13 mouse cellular contexts compared by ENCODE assay signal in the genomic region with DNA sequence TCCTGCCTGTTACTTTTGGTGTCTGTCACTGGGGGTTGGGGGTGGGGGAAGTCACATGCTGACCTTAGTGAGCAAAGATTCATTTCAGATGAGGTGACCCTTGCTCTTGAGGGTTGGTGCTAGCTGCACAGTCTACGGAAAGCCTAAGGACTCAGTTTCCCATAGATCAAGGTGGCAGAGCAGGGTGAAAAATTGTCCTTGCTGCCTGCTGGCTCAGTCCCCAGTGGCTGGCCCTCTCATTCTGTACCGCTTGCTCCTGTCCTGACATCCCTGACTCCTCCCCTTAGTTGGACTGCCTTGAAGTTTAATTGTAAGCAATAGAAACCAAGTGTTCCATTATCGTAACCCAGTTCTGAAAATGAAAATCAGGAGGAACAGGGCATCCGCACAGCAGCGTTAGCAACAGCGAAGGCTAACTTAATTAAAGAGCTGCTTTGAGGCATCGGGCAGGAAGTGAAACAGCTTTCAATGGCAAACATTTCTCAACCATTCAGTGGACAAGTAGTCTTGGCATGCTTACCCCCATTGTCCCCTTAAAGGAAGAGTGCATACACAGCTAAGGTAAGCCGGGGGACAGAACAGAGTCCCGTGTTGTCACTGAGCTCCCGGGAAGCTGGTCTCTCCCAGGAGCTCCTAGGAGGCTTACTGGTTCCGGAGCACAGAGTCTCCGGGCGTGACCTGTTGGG.
DNase-seq lines count a peak whose midpoint lies in the region; ATAC-seq and TF ChIP-seq lines count a peak whose summit lies in the region.
"Had no signal": no experiment of that assay in that cellular context is flagged by ENCODE, and none has a peak within 500 bp of the region (broad histone marks: within the 10 kb centered on the region; RNA-seq: fewer than 3 reads in every experiment).

No protein-coding gene starts in this region.

- H3K36me3 ChIP-seq in liver, adult 2 months (ENCODE audit: control insufficient read depth, insufficient read depth, low read length) = no peaks in the 10 kb centered on the region
- H3K36me3 ChIP-seq in stomach, embryonic 16.5 days (ENCODE audit: control insufficient read depth, insufficient read depth, low read length) = no peaks in the 10 kb centered on the region
- H3K36me3 ChIP-seq: liver, embryonic 13.5 days had no signal

- peaks cover 15% of the 10 kb centered on the region for H3K4me1 ChIP-seq in liver, adult 2 months (ENCODE audit: control insufficient read depth, insufficient read depth, low read length)
- H3K4me1 ChIP-seq in stomach, embryonic 16.5 days (ENCODE audit: control insufficient read depth, insufficient read depth, low read length) = 0 out of 2 replicates have a peak, but pooled peaks cover 2% of the 10 kb centered on the region

- H3K9me3 ChIP-seq in stomach, embryonic 16.5 days (replicated peaks; ENCODE audit: control insufficient read depth, low read length) = no peaks in the 10 kb centered on the region

- no peaks in the 10 kb centered on the region for H3K79me2 ChIP-seq in liver, adult 2 months (ENCODE audit: control insufficient read depth, insufficient read depth, low read length)

- peak overlapping the region; percentile 37 for H3K27ac ChIP-seq in liver, adult 2 months (replicated peaks; ENCODE audit: insufficient read depth, low read depth, low read length)
- no peak overlapping the region for H3K27ac ChIP-seq in stomach, embryonic 16.5 days (ENCODE audit: low read length)
- H3K27ac ChIP-seq: forebrain, embryonic 13.5 days; liver, embryonic 13.5 days had no signal

- H3K4me2 ChIP-seq in stomach, embryonic 16.5 days (ENCODE audit: low read depth, low read length) = no peak overlapping the region
- H3K4me2 ChIP-seq: forebrain, embryonic 13.5 days; liver, embryonic 13.5 days had no signal

- no peak for TF ChIP-seq POLR2A in liver, adult 2 months (IDR thresholded peaks at IDR 0.05; ENCODE audit: extremely low read depth, insufficient read depth, low read length)

- H3K9ac ChIP-seq in liver, adult 2 months (ENCODE audit: low read depth, low read length) = no peak overlapping the region; the same call in 1 of the 2 replicates
- no peak overlapping the region for H3K9ac ChIP-seq in stomach, embryonic 16.5 days (ENCODE audit: low read length)
- H3K9ac ChIP-seq: forebrain, embryonic 13.5 days; liver, embryonic 13.5 days had no signal

- no peak overlapping the region; the same call in 1 of the 2 replicates for H3K4me3 ChIP-seq in liver, adult 2 months (ENCODE audit: insufficient read depth, low read depth, low read length)
- H3K4me3 ChIP-seq in stomach, embryonic 16.5 days (replicated peaks; ENCODE audit: low read length) = no peak overlapping the region
- H3K4me3 ChIP-seq: forebrain, embryonic 13.5 days; liver, embryonic 13.5 days; myocyte had no signal

- H3K27me3 ChIP-seq in liver, adult 2 months (ENCODE audit: control insufficient read depth, insufficient read depth, low read length) = no peaks in the 10 kb centered on the region
- H3K27me3 ChIP-seq in stomach, embryonic 16.5 days (ENCODE audit: control insufficient read depth, insufficient read depth, low read length) = no peaks in the 10 kb centered on the region
- H3K27me3 ChIP-seq: forebrain, embryonic 13.5 days; liver, embryonic 13.5 days had no signal

- WGBS in liver, adult 2 months = 41% methylated on average over 13 of the region's 13 CpGs
- WGBS in stomach, embryonic 16.5 days = 67% methylated on average over 13 of the region's 13 CpGs

- DNase-seq in adrenal gland, adult (ENCODE audit: inconsistent age in 2 of 2, low spot score in 1 of 2) = peak; percentile 45 to 74
- no peak for DNase-seq in adrenal gland, postnatal 25 days
- DNase-seq in liver, adult 2 months (ENCODE audit: extremely low read depth, low read depth, low spot score) = peak; percentile 77
- no peak for DNase-seq in liver
- DNase-seq in lung, adult 18-20 months = peak; percentile 10 to 58
- no peak for DNase-seq in ovary, postnatal 36 days (ENCODE audit: low spot score)
- DNase-seq: cerebellum, postnatal 25 days; liver, embryonic 13.5 days; thymus, postnatal 36 days had no signal

- no peak for TF ChIP-seq CTCF in liver, adult 2 months (IDR thresholded peaks at IDR 0.05; ENCODE audit: low read depth, low read length)

- ATAC-seq in stomach, embryonic 16.5 days (ENCODE audit: insufficient read depth, low FRiP score) = peak; percentile 43
- no peak for ATAC-seq in CD4-positive, CD25-positive, alpha-beta regulatory T cell, adult 4 months
- ATAC-seq: forebrain, embryonic 13.5 days had no signal

Comparison
In these comparisons a context has a peak if more than half of its experiments do, and no peak if none do; other contexts are left out.
1. DNase-seq: peak in adrenal gland, adult (2 of 2), liver, adult 2 months (single experiment) and lung, adult 18-20 months (2 of 2); none in adrenal gland, postnatal 25 days (single experiment), liver (single experiment) and ovary, postnatal 36 days (single experiment).